Mouse (Mus musculus) forebrain, embryonic 15.5 days (tissue): ENCODE data around the gene Agfg2. TPM values are rescaled to one million over a fixed set of nuclear protein-coding genes. Genes with fewer than 3 reads are reported as not detected.

Source experiments
- ATAC-seq: fragments of 200-750 bp; cut with Nextera tagmentation; replicated peaks from 2 replicates; pipeline ENCODE4 v1.8.0; 2017; ENCODE audit warnings: mild to moderate bottlenecking, moderate TSS enrichment, moderate library complexity
- H3K27ac ChIP-seq: fragments of 300-500 bp; sonication (generic); replicated peaks from 2 replicates; pipeline ENCODE4 v1.5.1; 2015; ENCODE audit warnings: mild to moderate bottlenecking, inconsistent platforms
- H3K27me3 ChIP-seq: fragments of 300-500 bp; sonication (generic); 2 replicates; pipeline ENCODE4 v1.6.1; 2015; ENCODE audit warnings: inconsistent platforms
- H3K36me3 ChIP-seq: fragments of 300-500 bp; sonication (generic); 2 replicates; pipeline ENCODE4 v1.6.1; 2015; ENCODE audit warnings: mild to moderate bottlenecking, inconsistent platforms
- H3K4me1 ChIP-seq: fragments of 300-500 bp; sonication (generic); 2 replicates; pipeline ENCODE4 v1.6.1; 2015; ENCODE audit warnings: inconsistent platforms
- H3K4me2 ChIP-seq: fragments of 300-500 bp; sonication (generic); replicated peaks from 2 replicates; pipeline ENCODE4 v1.6.1; 2015; ENCODE audit warnings: mild to moderate bottlenecking, inconsistent platforms
- H3K4me3 ChIP-seq: fragments of 300-500 bp; sonication (generic); 2 replicates; pipeline ENCODE4 v1.5.1; 2015; ENCODE audit warnings: mild to moderate bottlenecking, inconsistent platforms
- H3K9ac ChIP-seq: fragments of 300-500 bp; sonication (generic); replicated peaks from 2 replicates; pipeline ENCODE4 v1.6.1; 2015; ENCODE audit warnings: mild to moderate bottlenecking, inconsistent platforms
- H3K9me3 ChIP-seq: fragments of 300-500 bp; sonication (generic); 2 replicates; pipeline ENCODE4 v1.6.1; 2016; ENCODE audit warnings: inconsistent platforms
- WGBS: fragments of 180-500 bp; shearing (Covaris S2); methylation state at CpG from one replicate; pipeline ENCODE4 v1.1.7; 2015; ENCODE audit warnings: mixed read lengths; 5-methylcytosine and 5-hydroxymethylcytosine counted together
- polyA plus RNA-seq: library from polyadenylated mRNA; unstranded; fragments of >200 nt; fragmentation: Nextera tagmentation; extraction: Ambion mirVana; gene quantifications from 2 replicates; pipeline ENCODE4 v1.2.1, GENCODE M21; 2015

The Agfg2 gene
- polyA plus RNA-seq, 1 experiment from 2014 or later: 21.2 TPM

DNA sequence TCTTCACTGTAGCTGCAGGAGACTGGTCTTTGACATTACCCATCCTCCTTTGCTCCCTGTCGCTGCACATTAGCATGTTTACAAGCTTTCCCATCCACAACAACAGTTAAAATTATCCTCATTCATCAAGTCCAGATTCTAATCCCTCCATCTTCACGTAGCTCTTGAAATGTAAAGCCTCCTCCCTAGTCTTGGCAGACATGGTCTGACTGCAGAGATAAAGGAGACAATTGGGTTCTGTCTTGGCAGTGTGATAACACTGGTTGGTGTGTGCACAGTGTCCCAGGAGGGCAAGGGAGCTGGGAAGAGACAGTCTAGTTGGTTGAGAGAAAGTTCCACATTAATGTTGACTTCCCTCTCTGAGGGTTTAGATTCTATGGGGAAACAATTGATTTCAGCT lies 15.3 kb upstream of the Agfg2 start:
- H3K4me2 ChIP-seq: no peak overlapping the region
- 44% methylated on average over 2 of the region's 2 CpGs for WGBS
- no peak overlapping the region for H3K4me3 ChIP-seq
- H3K27me3 ChIP-seq: no peaks in the 10 kb centered on the region
- H3K27ac ChIP-seq: no peak overlapping the region
- H3K36me3 ChIP-seq: no peaks in the 10 kb centered on the region
- H3K9me3 ChIP-seq: no peaks in the 10 kb centered on the region
- ATAC-seq: no peak
- H3K9ac ChIP-seq: no peak overlapping the region
- no peaks in the 10 kb centered on the region for H3K4me1 ChIP-seq

DNA sequence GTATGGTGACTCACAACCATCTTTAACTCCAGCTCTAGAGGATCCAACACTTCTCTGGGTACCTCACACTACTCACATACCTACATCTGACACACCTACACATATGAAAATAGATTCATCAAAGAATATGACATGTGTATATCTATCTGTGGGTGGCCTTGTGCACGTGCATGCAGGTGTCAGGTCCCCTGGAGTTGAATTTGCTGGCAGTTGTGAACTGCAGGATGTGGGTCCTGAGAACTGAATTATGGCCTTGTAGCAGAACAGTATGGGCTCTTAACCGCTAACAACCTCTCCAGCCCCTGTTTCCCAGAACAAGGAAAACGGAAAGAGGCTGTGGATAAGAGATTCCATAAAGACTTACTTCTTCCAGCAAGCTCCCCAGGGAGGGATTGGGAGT lies 14.6 kb upstream of the Agfg2 start:
- no peak for ATAC-seq
- WGBS: 75% methylated on average over 3 of the region's 3 CpGs
- no peaks in the 10 kb centered on the region for H3K27me3 ChIP-seq

DNA sequence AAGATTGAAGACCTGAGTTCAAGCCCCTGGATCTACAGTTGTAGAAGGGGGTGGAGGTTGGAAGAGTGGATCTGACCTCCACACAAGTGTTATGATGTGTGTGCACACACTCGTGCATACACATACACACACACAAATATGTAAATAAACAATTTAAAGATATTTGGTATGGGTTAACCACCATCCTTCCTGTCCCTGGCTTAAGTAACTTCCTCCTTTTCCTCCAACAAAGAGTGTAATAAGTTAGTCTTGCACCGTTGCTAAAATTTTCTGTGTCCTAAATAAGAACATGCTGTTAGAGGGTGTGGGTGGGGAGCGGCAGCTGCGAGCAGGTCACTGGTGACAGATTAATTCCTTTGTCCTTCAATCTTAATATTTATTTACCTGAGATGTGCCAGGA lies 11.4 kb upstream of the Agfg2 start:
- Histone ChIP-seq H3K9ac (no peak overlapping the region), H3K9me3 (no peaks in the 10 kb centered on the region), H3K27me3 (no peaks in the 10 kb centered on the region), H3K4me1 (no peaks in the 10 kb centered on the region), H3K4me2 (no peak overlapping the region), H3K36me3 (no peaks in the 10 kb centered on the region), H3K4me3 (no peak overlapping the region), H3K27ac (no peak overlapping the region)
- ATAC-seq: no peak
- WGBS: 89% methylated on average over 4 of the region's 4 CpGs

More for the DNA sequence above, 14.6 kb upstream of the Agfg2 start:
- H3K4me1 ChIP-seq: no peaks in the 10 kb centered on the region
- H3K9ac ChIP-seq: no peak overlapping the region
- no peak overlapping the region for H3K4me3 ChIP-seq
- H3K27ac ChIP-seq: no peak overlapping the region
- no peaks in the 10 kb centered on the region for H3K36me3 ChIP-seq
- no peak overlapping the region for H3K4me2 ChIP-seq
- H3K9me3 ChIP-seq: no peaks in the 10 kb centered on the region

DNA sequence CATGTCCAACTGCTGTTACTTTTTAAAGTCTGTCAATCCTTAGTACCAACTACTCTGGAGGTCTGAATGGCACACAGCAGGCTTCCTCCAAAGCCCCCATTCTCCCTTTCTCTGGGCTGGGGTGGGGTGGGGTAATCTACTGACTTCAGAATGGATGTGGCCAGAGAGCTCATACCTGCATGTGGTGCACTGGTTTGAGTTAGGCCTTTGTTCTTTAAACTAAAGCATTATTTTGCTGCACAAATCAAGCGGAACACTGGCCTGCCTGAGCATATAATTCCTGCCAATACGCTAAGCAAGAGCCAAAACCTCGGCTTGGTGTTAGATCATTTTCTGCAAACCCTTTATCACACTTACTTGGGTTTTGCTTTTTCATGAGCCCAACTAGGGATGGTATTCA lies 10.3 kb upstream of the Agfg2 start:
- Histone ChIP-seq H3K4me2 (no peak overlapping the region), H3K9me3 (no peaks in the 10 kb centered on the region), H3K4me3 (no peak overlapping the region), H3K27ac (no peak overlapping the region), H3K36me3 (no peaks in the 10 kb centered on the region), H3K27me3 (no peaks in the 10 kb centered on the region), H3K9ac (no peak overlapping the region), H3K4me1 (no peaks in the 10 kb centered on the region)
- no peak for ATAC-seq
- WGBS: 12% methylated on average over 3 of the region's 3 CpGs

DNA sequence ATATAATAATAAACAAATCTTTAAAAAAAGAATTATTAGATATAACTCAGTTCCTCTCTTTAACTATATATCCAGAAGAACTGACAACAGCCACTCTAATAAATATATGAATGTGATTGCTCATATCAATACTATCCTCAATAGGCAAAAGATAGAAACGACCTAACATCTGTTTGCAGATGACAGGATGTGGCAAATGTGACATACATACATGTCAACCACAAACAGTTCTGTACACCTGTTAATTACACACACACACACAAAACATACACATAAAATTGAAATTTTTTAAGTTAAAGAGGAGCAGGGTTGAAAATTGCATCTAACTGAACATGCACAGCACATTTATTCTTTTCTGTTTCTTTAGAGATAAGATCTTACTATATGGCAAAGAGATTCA lies 7.4 kb upstream of the Agfg2 start:
- Histone ChIP-seq H3K4me1 (no peaks in the 10 kb centered on the region), H3K36me3 (no peaks in the 10 kb centered on the region), H3K9me3 (no peaks in the 10 kb centered on the region), H3K4me2 (no peak overlapping the region), H3K9ac (no peak overlapping the region), H3K27me3 (no peaks in the 10 kb centered on the region), H3K27ac (no peak overlapping the region), H3K4me3 (no peak overlapping the region)
- WGBS: 76% methylated on average over 1 of the region's 1 CpGs
- ATAC-seq: no peak

DNA sequence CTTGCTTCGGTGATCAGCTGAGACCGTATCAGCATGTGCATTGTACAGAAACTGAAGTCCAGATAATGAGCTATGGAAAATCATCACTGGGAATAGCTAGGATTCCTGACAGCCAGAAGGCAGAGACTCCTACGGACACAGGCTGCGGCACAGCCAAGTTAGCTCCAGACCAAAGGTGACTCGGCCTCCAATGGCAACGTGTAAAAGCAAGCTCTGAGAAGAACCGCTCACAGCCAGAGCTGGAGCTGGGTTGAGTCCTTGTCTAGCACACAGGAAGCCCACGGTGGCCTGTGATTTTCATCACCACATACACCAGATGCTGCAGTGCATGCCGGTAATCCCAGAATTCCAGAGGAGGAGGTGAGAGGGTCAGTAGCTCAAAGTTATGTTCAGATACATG lies 6.0 kb upstream of the Agfg2 start:
- Histone ChIP-seq H3K9me3 (no peaks in the 10 kb centered on the region), H3K27me3 (no peaks in the 10 kb centered on the region), H3K4me2 (no peak overlapping the region), H3K4me1 (no peaks in the 10 kb centered on the region), H3K27ac (no peak overlapping the region), H3K36me3 (no peaks in the 10 kb centered on the region), H3K4me3 (no peak overlapping the region), H3K9ac (no peak overlapping the region)
- 66% methylated on average over 9 of the region's 9 CpGs for WGBS
- no peak for ATAC-seq

DNA sequence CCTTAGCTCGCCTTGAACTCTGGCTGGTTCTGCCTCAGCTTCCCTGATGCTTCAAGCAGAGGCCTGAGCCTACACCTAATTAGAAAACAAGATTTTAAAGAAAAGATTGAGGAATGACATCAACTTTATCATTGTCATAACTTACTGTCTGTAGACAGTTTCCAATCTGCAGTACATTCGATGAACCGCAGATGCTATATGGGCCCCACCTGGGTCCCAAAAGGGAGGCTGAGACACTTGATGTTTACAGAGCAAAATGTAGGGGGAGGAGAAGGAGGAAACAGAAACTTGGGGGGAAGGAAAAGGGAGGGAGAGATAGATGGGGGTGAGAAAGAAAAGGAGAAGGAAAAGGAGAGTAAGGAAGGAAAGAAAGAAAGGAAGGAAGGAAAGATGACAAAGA lies 5.4 kb upstream of the Agfg2 start:
- WGBS: 92% methylated on average over 3 of the region's 3 CpGs
- Histone ChIP-seq H3K27ac (no peak overlapping the region), H3K27me3 (no peaks in the 10 kb centered on the region), H3K9me3 (no peaks in the 10 kb centered on the region), H3K4me2 (no peak overlapping the region), H3K4me3 (no peak overlapping the region), H3K36me3 (no peaks in the 10 kb centered on the region), H3K9ac (no peak overlapping the region), H3K4me1 (peaks cover 3% of the 10 kb centered on the region; the same call in 1 of the 2 replicates)
- ATAC-seq: no peak

DNA sequence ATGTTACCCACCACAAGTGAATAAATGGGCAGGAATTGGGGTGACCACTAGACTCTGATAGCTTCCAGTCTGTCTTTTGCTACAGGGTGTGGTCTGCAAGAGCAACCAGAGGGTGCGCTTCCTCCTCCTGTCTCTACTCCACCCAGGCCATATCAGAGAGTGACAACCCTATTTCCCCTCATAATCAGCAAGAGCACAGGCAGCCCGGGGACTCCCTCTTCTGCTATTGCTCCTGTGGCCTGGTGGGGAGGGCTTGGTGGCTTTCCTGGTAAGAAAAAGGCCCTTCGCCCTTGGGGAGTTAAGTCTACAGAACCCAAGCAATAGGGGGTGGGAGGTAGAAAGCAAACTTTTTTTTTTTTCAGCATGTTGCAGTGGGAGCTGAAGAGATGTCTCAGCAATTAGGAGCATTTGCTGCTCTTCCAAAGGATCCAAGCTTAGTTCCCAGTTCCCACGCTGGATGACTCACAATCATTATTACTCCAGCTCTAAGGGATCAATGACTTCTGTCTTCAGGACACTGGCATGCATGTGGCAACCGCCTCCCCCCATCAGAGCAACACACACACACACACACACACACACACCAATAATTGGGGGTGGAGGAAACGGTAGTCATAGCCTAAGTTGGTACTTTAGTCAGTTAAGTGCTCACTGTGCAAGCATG lies 1.7 kb upstream of the Agfg2 start:
- no peak overlapping the region for H3K4me2 ChIP-seq
- H3K27me3 ChIP-seq: no peaks in the 10 kb centered on the region
- ATAC-seq: no peak
- WGBS: 88% methylated on average over 6 of the region's 6 CpGs
- no peak overlapping the region for H3K4me3 ChIP-seq
- H3K36me3 ChIP-seq: no peaks in the 10 kb centered on the region
- H3K4me1 ChIP-seq: peaks cover 27% of the 10 kb centered on the region
- H3K9ac ChIP-seq: no peak overlapping the region
- no peaks in the 10 kb centered on the region for H3K9me3 ChIP-seq
- H3K27ac ChIP-seq: no peak overlapping the region

DNA sequence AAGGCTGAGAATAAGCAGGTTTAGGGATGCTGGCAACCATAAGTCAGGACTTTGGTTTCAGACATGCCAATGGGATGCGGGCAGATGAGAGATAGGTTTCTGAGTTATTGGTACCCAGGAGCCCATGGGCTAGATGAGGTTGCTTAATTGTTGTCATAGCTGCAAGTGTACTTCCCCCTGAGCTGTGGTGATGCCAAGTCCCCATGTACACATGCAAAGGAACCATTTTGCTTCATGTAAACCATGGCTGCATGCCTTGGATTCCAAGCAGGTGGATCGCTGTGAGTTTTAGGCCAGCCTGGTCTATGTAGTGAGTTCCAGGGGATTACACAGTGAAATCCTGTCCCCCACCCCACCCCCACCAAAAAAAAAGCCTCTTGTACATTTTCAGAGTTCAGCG lies 1.1 kb upstream of the Agfg2 start:
- H3K27me3 ChIP-seq: no peaks in the 10 kb centered on the region
- no peak overlapping the region for H3K9ac ChIP-seq
- ATAC-seq: no peak
- H3K4me3 ChIP-seq: no peak overlapping the region
- WGBS: 97% methylated on average over 3 of the region's 3 CpGs
- H3K9me3 ChIP-seq: no peaks in the 10 kb centered on the region
- H3K4me2 ChIP-seq: no peak overlapping the region
- peaks cover 27% of the 10 kb centered on the region for H3K4me1 ChIP-seq
- no peaks in the 10 kb centered on the region for H3K36me3 ChIP-seq
- no peak overlapping the region for H3K27ac ChIP-seq

DNA sequence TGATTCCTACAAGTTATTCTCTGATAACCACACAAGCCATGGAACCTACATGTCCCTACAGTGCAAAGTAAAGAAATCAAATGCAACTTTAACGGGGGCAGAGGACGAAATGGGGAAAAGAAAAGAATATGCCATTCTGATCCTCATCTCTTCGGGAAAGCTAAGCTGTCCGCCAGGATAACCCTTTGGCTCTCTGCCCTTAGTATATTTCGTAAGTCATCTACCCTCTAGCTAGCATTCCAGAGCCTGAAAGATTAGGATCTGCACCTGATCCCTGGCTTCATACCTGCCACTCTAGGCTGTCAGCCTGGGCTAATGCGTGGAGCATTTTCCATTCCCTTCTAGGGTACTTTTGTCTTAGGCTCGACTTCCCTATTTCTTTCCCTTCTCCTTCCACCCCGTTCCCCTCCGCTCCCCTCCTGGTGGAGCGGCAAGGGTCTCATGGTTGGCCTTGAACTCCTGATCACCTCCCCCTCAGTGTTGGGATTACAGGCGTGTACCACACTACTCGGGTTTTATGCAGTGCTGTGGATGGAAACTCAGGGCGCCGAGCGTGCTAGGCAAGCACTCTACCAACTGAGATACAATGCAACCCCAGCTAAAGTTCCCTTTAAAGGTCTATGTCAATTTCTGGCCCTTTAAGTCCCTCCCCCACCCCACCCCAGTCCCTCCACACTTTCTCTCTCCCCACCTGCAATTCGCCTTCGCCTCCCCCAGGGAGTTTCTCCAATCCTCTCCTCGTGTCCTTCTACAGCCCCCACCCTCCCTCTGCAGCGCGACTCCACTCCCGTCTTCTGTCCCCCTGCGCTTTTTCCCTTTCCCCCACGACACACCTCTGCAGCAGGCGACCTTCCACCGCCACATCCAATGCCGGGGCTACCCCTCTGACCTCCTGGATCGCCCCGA lies 885 bp downstream of the Agfg2 start:
- H3K4me1 ChIP-seq: peaks cover 27% of the 10 kb centered on the region
- H3K27me3 ChIP-seq: no peaks in the 10 kb centered on the region
- no peaks in the 10 kb centered on the region for H3K9me3 ChIP-seq
- 8% methylated on average over 27 of the region's 28 CpGs for WGBS
- no peaks in the 10 kb centered on the region for H3K36me3 ChIP-seq
- H3K9ac ChIP-seq: peak overlapping the region; percentile 63
- H3K27ac ChIP-seq: peak overlapping the region; percentile 82
- peak overlapping the region; percentile 82 for H3K4me3 ChIP-seq
- peak overlapping the region; percentile 87 for H3K4me2 ChIP-seq
- ATAC-seq: peak; percentile 7; the same call in 1 of the 2 replicates

DNA sequence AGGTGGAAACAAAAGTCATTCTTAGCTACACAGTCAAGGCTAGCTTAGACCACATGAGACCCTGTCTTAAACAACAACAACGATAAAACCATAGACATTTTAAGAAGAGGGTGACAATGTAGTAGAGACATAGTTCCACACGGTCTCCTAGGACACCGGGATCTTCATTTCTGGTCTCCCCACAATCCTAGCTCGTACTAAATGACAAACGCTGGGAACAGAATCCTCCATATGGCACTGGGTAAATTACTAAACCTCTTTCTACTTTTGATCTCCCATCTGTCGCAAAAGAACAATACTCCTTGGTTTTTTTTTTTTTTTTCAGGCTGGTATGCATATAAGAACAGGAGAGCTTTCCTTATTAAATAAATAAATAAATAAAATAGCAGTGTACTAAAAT lies 2.0 kb downstream of the Agfg2 start:
- Histone ChIP-seq H3K4me2 (peak overlapping the region; percentile 87), H3K36me3 (no peaks in the 10 kb centered on the region), H3K27me3 (no peaks in the 10 kb centered on the region), H3K27ac (no peak overlapping the region; the same call in 1 of the 2 replicates), H3K4me1 (peaks cover 27% of the 10 kb centered on the region), H3K4me3 (peak overlapping the region; percentile 16; the same call in 1 of the 2 replicates), H3K9ac (no peak overlapping the region), H3K9me3 (no peaks in the 10 kb centered on the region)
- WGBS: 56% methylated on average over 6 of the region's 6 CpGs
- no peak for ATAC-seq

DNA sequence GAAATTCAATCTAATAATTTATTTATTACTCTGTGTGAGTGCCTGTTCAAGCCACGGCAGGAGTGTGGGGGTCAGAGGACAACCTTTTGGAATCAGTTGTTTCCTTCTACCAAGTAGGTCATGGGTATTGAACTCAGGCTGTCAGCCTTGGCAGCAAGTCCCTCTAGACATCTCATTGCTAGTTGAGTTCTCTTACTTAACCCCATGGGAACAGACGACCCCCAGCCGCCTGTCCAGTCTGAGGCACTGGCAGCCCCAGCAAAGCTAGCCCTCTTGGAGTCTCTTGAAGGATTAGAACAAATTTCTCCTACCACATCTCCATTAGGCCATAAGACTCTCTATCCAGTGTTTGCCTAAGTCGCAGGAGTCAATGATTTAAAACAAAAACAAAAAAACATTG lies 4.8 kb downstream of the Agfg2 start:
- Histone ChIP-seq H3K9ac (no peak overlapping the region), H3K27me3 (no peaks in the 10 kb centered on the region), H3K4me3 (no peak overlapping the region), H3K36me3 (no peaks in the 10 kb centered on the region), H3K27ac (no peak overlapping the region), H3K4me1 (peaks cover 22% of the 10 kb centered on the region), H3K9me3 (no peaks in the 10 kb centered on the region), H3K4me2 (no peak overlapping the region)
- ATAC-seq: no peak
- 91% methylated on average over 4 of the region's 4 CpGs for WGBS
